Mouse (Mus musculus): ENCODE results near the gene Mapkapk3. TPM values are rescaled to one million over a fixed set of nuclear protein-coding genes. Genes with fewer than 3 reads are reported as not detected.

Gene Mapkapk3
- polyA plus RNA-seq, 1 experiment from 2014 or later: 17.8 TPM

DNA sequence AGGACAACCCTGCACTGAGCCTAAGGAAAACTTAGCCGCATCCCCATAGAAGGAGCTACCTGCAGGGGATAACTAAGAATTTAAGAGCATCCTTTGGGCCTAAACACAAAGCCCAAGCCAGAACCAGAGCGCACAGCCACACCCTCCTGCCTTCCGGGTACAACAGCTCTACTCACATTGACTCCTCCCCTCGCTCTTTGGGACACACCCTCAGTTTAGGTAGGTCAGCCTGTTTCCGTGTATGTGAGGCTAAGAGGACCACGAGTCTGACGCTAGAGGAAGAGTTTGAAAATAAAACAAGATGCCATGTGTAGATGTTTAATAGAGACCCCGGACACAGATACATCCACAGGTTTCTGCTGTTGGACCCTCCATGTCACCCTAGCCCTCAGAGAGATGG lies 966 bp downstream of the Mapkapk3 start:
- no peaks in the 10 kb centered on the region for H3K9me3 ChIP-seq (ENCODE audit: control insufficient read depth, low read length)
- H3K27me3 ChIP-seq (ENCODE audit: control insufficient read depth, insufficient read depth, low read depth, low read length): no peaks in the 10 kb centered on the region
- 28% methylated on average over 8 of the region's 8 CpGs for WGBS
- peak overlapping the region; percentile 91 for H3K27ac ChIP-seq (ENCODE audit: low read length)
- peak overlapping the region; percentile 67 for H3K9ac ChIP-seq (ENCODE audit: low read length)
- H3K4me2 ChIP-seq (ENCODE audit: low read depth, low read length): peak overlapping the region; percentile 78
- no peaks in the 10 kb centered on the region for H3K36me3 ChIP-seq (ENCODE audit: control insufficient read depth, insufficient read depth, low read length)
- peaks cover 11% of the 10 kb centered on the region for H3K4me1 ChIP-seq (replicated peaks; ENCODE audit: control insufficient read depth, insufficient read depth, low read length)
- peak; percentile 50 for ATAC-seq (ENCODE audit: low read depth)
- peak overlapping the region; percentile 58 for H3K4me3 ChIP-seq (ENCODE audit: low read length)

DNA sequence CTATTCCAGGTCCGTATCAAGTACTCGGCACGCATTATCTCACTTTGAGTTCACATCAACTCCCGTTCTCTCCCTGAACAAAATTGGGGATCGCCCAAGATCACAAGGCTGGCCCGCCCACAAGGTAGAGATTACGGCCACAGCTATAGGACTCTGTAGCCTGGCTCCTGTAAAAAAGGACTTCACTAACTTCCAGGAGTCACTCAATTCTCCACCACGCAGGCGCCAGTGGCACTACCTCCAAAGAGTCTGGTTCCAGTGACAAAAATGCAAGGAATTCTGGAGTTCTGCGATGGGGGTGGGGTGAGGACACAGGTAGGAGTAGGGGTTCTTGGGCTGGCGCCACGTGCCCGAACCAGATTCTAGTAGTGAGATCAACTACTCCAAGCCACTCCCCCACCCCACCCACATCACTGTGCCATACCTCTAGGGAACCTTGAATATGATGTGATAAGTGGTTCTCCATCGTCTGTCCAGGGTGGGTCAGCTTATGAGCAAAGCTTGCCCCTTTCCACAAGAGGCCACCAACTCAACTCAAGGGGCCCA lies 1.5 kb downstream of the Mapkapk3 start:
- H3K27ac ChIP-seq (ENCODE audit: low read length): peak overlapping the region; percentile 53
- peak overlapping the region; percentile 78 for H3K4me2 ChIP-seq (ENCODE audit: low read depth, low read length)
- no peaks in the 10 kb centered on the region for H3K9me3 ChIP-seq (ENCODE audit: control insufficient read depth, low read length)
- no peak overlapping the region for H3K9ac ChIP-seq (ENCODE audit: low read length)
- whole genome bisulfite sequencing: 63% methylated on average over 14 of the region's 14 CpGs
- peaks cover 11% of the 10 kb centered on the region for H3K4me1 ChIP-seq (replicated peaks; ENCODE audit: control insufficient read depth, insufficient read depth, low read length)
- peak; percentile 22; the same call in 1 of the 2 replicates for ATAC-seq (ENCODE audit: low read depth)
- no peaks in the 10 kb centered on the region for H3K36me3 ChIP-seq (ENCODE audit: control insufficient read depth, insufficient read depth, low read length)
- H3K27me3 ChIP-seq (ENCODE audit: control insufficient read depth, insufficient read depth, low read depth, low read length): no peaks in the 10 kb centered on the region
- H3K4me3 ChIP-seq (ENCODE audit: low read length): peak overlapping the region; percentile 58

DNA sequence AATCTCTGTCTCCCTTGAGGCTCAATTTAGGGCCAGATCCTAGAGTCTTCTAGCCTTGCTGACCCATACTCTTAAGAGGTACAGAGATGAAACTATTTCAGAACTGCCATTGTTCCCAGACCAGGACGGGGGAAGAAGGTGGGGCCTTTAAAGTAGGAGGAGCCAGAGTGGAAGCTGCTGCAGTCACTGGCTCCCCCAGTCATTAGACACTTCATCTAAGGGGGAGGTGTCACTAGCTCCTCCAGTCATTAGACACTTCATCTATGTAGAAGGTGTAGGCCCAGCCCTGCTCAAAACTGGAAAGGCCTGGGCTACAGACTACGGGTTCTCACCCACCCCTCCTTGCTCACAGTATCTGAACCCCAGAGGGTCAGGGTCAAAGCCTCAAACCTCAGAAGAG lies 2.4 kb downstream of the Mapkapk3 start:
- Histone ChIP-seq H3K4me2 (ENCODE audit: low read depth, low read length) (no peak overlapping the region), H3K27ac (ENCODE audit: low read length) (peak overlapping the region; percentile 44; the same call in 1 of the 2 replicates)

DNA sequence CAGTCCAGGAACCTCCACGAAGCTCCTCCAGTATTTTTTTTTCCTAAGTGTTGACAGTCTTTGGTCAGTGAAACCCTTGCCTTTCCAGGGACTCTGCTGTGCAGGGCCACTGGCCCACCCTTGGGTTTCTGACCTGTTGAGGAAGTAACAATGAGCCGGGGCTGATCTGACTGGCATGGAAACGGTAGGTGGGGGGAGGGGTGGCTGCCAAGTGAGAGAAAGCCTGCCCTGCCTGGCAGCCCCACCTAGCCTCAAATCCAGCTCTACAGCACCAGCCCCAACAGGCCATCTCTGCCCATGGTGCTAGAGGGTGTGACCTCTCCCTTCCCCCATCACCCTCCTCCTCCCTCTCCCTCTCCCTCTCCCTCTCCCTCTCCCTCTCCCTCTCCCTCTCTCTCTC lies 4.7 kb downstream of the Mapkapk3 start:
- H3K27ac ChIP-seq (ENCODE audit: low read length): peak overlapping the region; percentile 64
- H3K4me2 ChIP-seq (ENCODE audit: low read depth, low read length): no peak overlapping the region
- WGBS: 8% methylated on average over 3 of the region's 3 CpGs
- ATAC-seq (ENCODE audit: low read depth): no peak
- H3K9ac ChIP-seq (ENCODE audit: low read length): no peak overlapping the region
- peaks cover 10% of the 10 kb centered on the region for H3K4me1 ChIP-seq (replicated peaks; ENCODE audit: control insufficient read depth, insufficient read depth, low read length)
- no peaks in the 10 kb centered on the region for H3K9me3 ChIP-seq (ENCODE audit: control insufficient read depth, low read length)
- H3K27me3 ChIP-seq (ENCODE audit: control insufficient read depth, insufficient read depth, low read depth, low read length): no peaks in the 10 kb centered on the region
- H3K36me3 ChIP-seq (ENCODE audit: control insufficient read depth, insufficient read depth, low read length): no peaks in the 10 kb centered on the region
- no peak overlapping the region for H3K4me3 ChIP-seq (ENCODE audit: low read length)

More for the DNA sequence above, 2.4 kb downstream of the Mapkapk3 start:
- Histone ChIP-seq H3K4me1 (replicated peaks; ENCODE audit: control insufficient read depth, insufficient read depth, low read length) (peaks cover 11% of the 10 kb centered on the region), H3K27me3 (ENCODE audit: control insufficient read depth, insufficient read depth, low read depth, low read length) (no peaks in the 10 kb centered on the region), H3K9me3 (ENCODE audit: control insufficient read depth, low read length) (no peaks in the 10 kb centered on the region), H3K4me3 (ENCODE audit: low read length) (no peak overlapping the region), H3K9ac (ENCODE audit: low read length) (no peak overlapping the region), H3K36me3 (ENCODE audit: control insufficient read depth, insufficient read depth, low read length) (no peaks in the 10 kb centered on the region)
- ATAC-seq (ENCODE audit: low read depth): no peak
- 59% methylated on average over 2 of the region's 2 CpGs for WGBS

DNA sequence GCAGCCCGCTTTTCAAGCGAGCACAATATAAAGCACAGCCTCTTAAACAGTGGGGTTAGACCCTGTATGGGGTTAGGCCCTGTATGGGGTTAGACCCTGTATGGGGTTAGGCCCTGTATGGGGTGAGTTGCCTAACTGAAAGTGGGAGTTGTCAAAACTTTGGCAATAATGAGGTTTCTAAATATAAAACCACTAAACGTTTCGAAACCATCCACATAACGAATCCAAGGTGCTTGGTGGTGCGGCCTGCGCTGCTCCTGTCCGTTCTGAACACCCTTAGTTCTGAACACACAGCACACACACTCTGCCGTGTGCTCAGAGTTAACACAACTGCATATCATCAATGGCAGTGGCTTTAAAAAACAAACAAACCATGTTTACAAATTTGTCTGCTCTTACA lies 6.7 kb downstream of the Mapkapk3 start:
- no peak overlapping the region for H3K27ac ChIP-seq (ENCODE audit: low read length)
- WGBS: 83% methylated on average over 9 of the region's 9 CpGs
- no peak overlapping the region for H3K4me3 ChIP-seq (ENCODE audit: low read length)
- H3K27me3 ChIP-seq (ENCODE audit: control insufficient read depth, insufficient read depth, low read depth, low read length): no peaks in the 10 kb centered on the region
- H3K4me1 ChIP-seq (replicated peaks; ENCODE audit: control insufficient read depth, insufficient read depth, low read length): peaks cover 21% of the 10 kb centered on the region
- no peak overlapping the region for H3K9ac ChIP-seq (ENCODE audit: low read length)
- no peak for ATAC-seq (ENCODE audit: low read depth)
- H3K4me2 ChIP-seq (ENCODE audit: low read depth, low read length): no peak overlapping the region
- H3K36me3 ChIP-seq (ENCODE audit: control insufficient read depth, insufficient read depth, low read length): no peaks in the 10 kb centered on the region
- no peaks in the 10 kb centered on the region for H3K9me3 ChIP-seq (ENCODE audit: control insufficient read depth, low read length)

GRCm38 (mm10) chr9:107281241-107281987 lies 8.3 kb downstream of the Mapkapk3 start:
- H3K4me1 ChIP-seq (replicated peaks; ENCODE audit: control insufficient read depth, insufficient read depth, low read length): peaks cover 21% of the 10 kb centered on the region
- 68% methylated on average over 5 of the region's 5 CpGs for WGBS
- H3K9ac ChIP-seq (ENCODE audit: low read length): no peak overlapping the region
- H3K27ac ChIP-seq (ENCODE audit: low read length): 0 out of 2 replicates have a peak overlapping the region, but pooled peaks have one; percentile 20
- no peak for ATAC-seq (ENCODE audit: low read depth)
- H3K36me3 ChIP-seq (ENCODE audit: control insufficient read depth, insufficient read depth, low read length): no peaks in the 10 kb centered on the region
- H3K4me2 ChIP-seq (ENCODE audit: low read depth, low read length): no peak overlapping the region
- H3K4me3 ChIP-seq (ENCODE audit: low read length): no peak overlapping the region
- H3K9me3 ChIP-seq (ENCODE audit: control insufficient read depth, low read length): no peaks in the 10 kb centered on the region
- H3K27me3 ChIP-seq (ENCODE audit: control insufficient read depth, insufficient read depth, low read depth, low read length): no peaks in the 10 kb centered on the region

GRCm38 (mm10) chr9:107280322-107281027 lies 9.2 kb downstream of the Mapkapk3 start:
- WGBS: 49% methylated on average over 13 of the region's 13 CpGs
- no peaks in the 10 kb centered on the region for H3K36me3 ChIP-seq (ENCODE audit: control insufficient read depth, insufficient read depth, low read length)
- no peaks in the 10 kb centered on the region for H3K27me3 ChIP-seq (ENCODE audit: control insufficient read depth, insufficient read depth, low read depth, low read length)
- no peak overlapping the region for H3K4me3 ChIP-seq (ENCODE audit: low read length)
- 0 out of 2 replicates have a peak, but pooled peaks have one; percentile 3 for ATAC-seq (ENCODE audit: low read depth)
- peak overlapping the region; percentile 25 for H3K9ac ChIP-seq (ENCODE audit: low read length)
- no peaks in the 10 kb centered on the region for H3K9me3 ChIP-seq (ENCODE audit: control insufficient read depth, low read length)
- H3K4me2 ChIP-seq (ENCODE audit: low read depth, low read length): peak overlapping the region; percentile 34
- H3K27ac ChIP-seq (ENCODE audit: low read length): peak overlapping the region; percentile 91
- H3K4me1 ChIP-seq (replicated peaks; ENCODE audit: control insufficient read depth, insufficient read depth, low read length): peaks cover 21% of the 10 kb centered on the region

DNA sequence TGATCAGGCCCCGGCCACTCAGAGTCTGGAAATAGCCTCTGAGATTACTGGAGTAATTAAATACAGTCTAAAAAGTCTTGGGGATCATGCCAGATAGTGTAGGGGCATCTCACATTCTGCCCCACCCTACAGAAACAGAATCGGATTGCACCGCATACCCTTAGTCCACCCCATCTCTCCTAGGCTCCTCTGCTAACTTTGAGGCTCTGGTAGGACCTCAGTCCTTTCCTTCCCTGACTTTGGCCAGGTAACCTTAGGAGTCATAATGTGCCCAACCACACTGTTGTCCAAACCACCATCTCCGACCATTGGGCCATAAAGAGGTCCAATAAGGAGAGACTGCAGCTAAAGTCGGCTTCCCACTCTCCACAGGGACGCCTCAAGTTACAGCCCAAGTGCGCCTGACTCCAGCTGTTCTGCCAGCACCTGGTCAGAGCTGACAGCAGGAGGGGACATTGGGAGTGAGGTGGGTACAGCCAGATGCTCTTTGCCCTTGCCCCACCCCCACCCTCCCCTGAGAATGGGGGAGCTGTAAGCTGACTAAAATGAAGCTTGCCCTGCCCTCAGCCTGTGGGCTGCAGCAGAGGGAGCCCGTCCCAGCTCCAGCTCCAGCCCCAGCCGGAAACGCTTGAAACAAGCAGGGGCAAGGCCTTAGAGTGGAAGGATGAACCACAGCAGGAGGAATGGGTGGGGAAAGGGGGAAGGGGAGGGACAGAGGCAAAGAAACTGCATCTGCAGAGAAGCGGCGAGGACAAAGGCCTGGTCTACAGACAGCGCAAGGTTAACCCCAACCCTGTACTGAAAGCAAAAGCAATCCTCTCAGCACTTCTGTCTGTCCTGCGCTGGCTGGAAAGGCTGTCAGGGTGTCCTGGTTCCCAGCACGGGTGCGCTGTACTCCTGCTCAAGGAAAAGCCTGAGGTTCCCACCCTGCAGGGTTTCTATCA lies 10.0 kb downstream of the Mapkapk3 start:
- H3K4me1 ChIP-seq (replicated peaks; ENCODE audit: control insufficient read depth, insufficient read depth, low read length): peaks cover 18% of the 10 kb centered on the region
- no peaks in the 10 kb centered on the region for H3K27me3 ChIP-seq (ENCODE audit: control insufficient read depth, insufficient read depth, low read depth, low read length)
- peak; percentile 64 for ATAC-seq (ENCODE audit: low read depth)
- H3K9me3 ChIP-seq (ENCODE audit: control insufficient read depth, low read length): no peaks in the 10 kb centered on the region
- H3K9ac ChIP-seq (ENCODE audit: low read length): peak overlapping the region; percentile 25
- whole genome bisulfite sequencing: 22% methylated on average over 16 of the region's 16 CpGs
- no peaks in the 10 kb centered on the region for H3K36me3 ChIP-seq (ENCODE audit: control insufficient read depth, insufficient read depth, low read length)
- peak overlapping the region; percentile 34 for H3K4me2 ChIP-seq (ENCODE audit: low read depth, low read length)
- H3K27ac ChIP-seq (ENCODE audit: low read length): peak overlapping the region; percentile 91
- H3K4me3 ChIP-seq (ENCODE audit: low read length): no peak overlapping the region
